Mouse (Mus musculus) heart, embryonic 11.5 days (tissue): ENCODE measurements around the gene Gm10490. TPM values are rescaled to one million over a fixed set of nuclear protein-coding genes. Genes with fewer than 3 reads are reported as not detected.
A peak's percentile ranks its signal among the peaks of the same experiment; 100 is the strongest.

Experiments used
- ATAC-seq: fragments of 200-750 bp; cut with Nextera tagmentation; replicated peaks from 2 replicates; pipeline ENCODE4 v1.8.0; 2017; ENCODE audit warnings: moderate library complexity; ENCODE audit not compliant: insufficient number of reproducible peaks, low FRiP score, low TSS enrichment
- H3K27ac ChIP-seq: fragments of 300-500 bp; sonication (generic); 2 replicates; pipeline ENCODE4 v1.5.1; 2014; ENCODE audit warnings: mild to moderate bottlenecking, low read depth, low read length
- H3K27me3 ChIP-seq: fragments of 300-500 bp; sonication (generic); 2 replicates; pipeline ENCODE4 v1.6.1; 2014; ENCODE audit warnings: mild to moderate bottlenecking, low read length, mixed read lengths; ENCODE audit not compliant: control insufficient read depth, insufficient read depth
- H3K36me3 ChIP-seq: fragments of 300-500 bp; sonication (generic); 2 replicates; pipeline ENCODE4 v1.6.1; 2014; ENCODE audit warnings: mild to moderate bottlenecking, low read length, moderate library complexity, mixed read lengths; ENCODE audit not compliant: control insufficient read depth, insufficient read depth
- H3K4me1 ChIP-seq: fragments of 300-500 bp; sonication (generic); 2 replicates; pipeline ENCODE4 v1.6.1; 2014; ENCODE audit warnings: low read length; ENCODE audit not compliant: control insufficient read depth, insufficient read depth
- H3K4me2 ChIP-seq: fragments of 300-500 bp; sonication (generic); 2 replicates; pipeline ENCODE4 v1.6.1; 2014; ENCODE audit warnings: mild to moderate bottlenecking, moderate library complexity
- H3K4me3 ChIP-seq: fragments of 300-500 bp; sonication (generic); 2 replicates; pipeline ENCODE4 v1.5.1; 2014; ENCODE audit warnings: low read depth, low read length
- H3K9ac ChIP-seq: fragments of 300-500 bp; sonication (generic); 2 replicates; pipeline ENCODE4 v1.6.1; 2014; ENCODE audit warnings: mild to moderate bottlenecking, low read depth, low read length, moderate library complexity
- H3K9me3 ChIP-seq: fragments of 300-500 bp; sonication (generic); replicated peaks from 2 replicates; pipeline ENCODE4 v1.6.1; 2016; ENCODE audit warnings: low read length; ENCODE audit not compliant: control insufficient read depth
- WGBS: fragments of 180-500 bp; shearing (Covaris S2); extraction: QIAGEN DNeasy Blood & Tissue Kit; methylation state at CpG from one replicate; pipeline ENCODE4 v1.1.7; 2014; ENCODE audit not compliant: insufficient replicate concordance; 5-methylcytosine and 5-hydroxymethylcytosine counted together
- polyA plus RNA-seq: library from polyadenylated mRNA; unstranded; fragments of >200 nt; fragmentation: Nextera tagmentation; extraction: Ambion mirVana; gene quantifications from 2 replicates; pipeline ENCODE4 v1.2.1, GENCODE M21; 2014

The Gm10490 gene
- polyA plus RNA-seq, 1 experiment from 2014 or later = not detected

DNA sequence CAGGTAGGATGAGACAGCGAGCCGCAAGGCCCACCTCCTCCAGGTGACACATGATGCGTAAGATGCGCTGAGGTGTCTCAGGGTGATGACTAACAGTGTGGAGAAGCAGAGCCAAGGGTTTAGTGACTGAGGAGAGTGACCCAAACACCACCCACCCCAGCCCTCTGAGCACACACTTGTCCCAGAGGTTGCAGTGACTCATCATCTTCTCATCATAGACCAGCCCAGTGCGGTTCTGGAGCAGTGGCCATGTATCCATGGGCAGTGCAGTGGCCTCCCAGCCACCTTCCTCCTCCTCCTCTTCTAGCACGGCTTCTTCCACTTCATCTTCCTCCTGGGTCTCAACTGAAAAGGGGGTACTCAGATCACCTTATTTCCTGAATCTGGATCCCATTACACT, 28.3 kb downstream of the Gm10490 start:
- 89% methylated on average over 6 of the region's 6 CpGs for WGBS
- H3K9ac ChIP-seq = no peak overlapping the region
- no peak for ATAC-seq
- no peaks in the 10 kb centered on the region for H3K27me3 ChIP-seq
- no peak overlapping the region for H3K27ac ChIP-seq
- no peaks in the 10 kb centered on the region; the same call in 1 of the 2 replicates for H3K36me3 ChIP-seq
- H3K4me1 ChIP-seq = no peaks in the 10 kb centered on the region
- H3K9me3 ChIP-seq = no peaks in the 10 kb centered on the region
- H3K4me2 ChIP-seq = no peak overlapping the region
- no peak overlapping the region for H3K4me3 ChIP-seq

- Histone ChIP-seq H3K9ac (no peak overlapping the region), H3K9me3 (no peaks in the 10 kb centered on the region), H3K4me2 (no peak overlapping the region), H3K27me3 (no peaks in the 10 kb centered on the region), H3K36me3 (no peaks in the 10 kb centered on the region), H3K4me3 (no peak overlapping the region), H3K4me1 (no peaks in the 10 kb centered on the region), H3K27ac (no peak overlapping the region)
- no peak for ATAC-seq
- WGBS = 84% methylated on average over 8 of the region's 8 CpGs
Observed at GRCm38 (mm10) chrX:7945618-7946017, 36.3 kb downstream of the Gm10490 start.

- H3K27ac ChIP-seq = peak within 1 kb of the TSS; percentile 35; the same call in 1 of the 2 replicates
- peak within 1 kb of the TSS; percentile 67; the same call in 1 of the 2 replicates for H3K9ac ChIP-seq
- peak within 1 kb of the TSS; percentile 53 for H3K4me3 ChIP-seq
- no peaks in the 10 kb centered on the region for H3K9me3 ChIP-seq
- ATAC-seq = peak; percentile 44
- H3K36me3 ChIP-seq = no peaks in the 10 kb centered on the region
- 13% methylated on average over 35 of the region's 37 CpGs for WGBS
- no peaks in the 10 kb centered on the region for H3K27me3 ChIP-seq
- H3K4me2 ChIP-seq = peak within 1 kb of the TSS; percentile 62
- no peaks in the 10 kb centered on the region for H3K4me1 ChIP-seq
Observed at GRCm38 (mm10) chrX:7947108-7947899, 38.0 kb downstream of the Gm10490 start, which contains the start of gene Hdac6. Gene Hdac6, minus strand, starts transcription at chrX:7947889.

- 10% methylated on average over 38 of the region's 38 CpGs for WGBS
- Histone ChIP-seq H3K9ac (peak overlapping the region; percentile 63; the same call in 1 of the 2 replicates), H3K9me3 (no peaks in the 10 kb centered on the region), H3K27me3 (no peaks in the 10 kb centered on the region), H3K27ac (peak overlapping the region; percentile 35; the same call in 1 of the 2 replicates), H3K4me3 (peak overlapping the region; percentile 53), H3K36me3 (no peaks in the 10 kb centered on the region), H3K4me1 (no peaks in the 10 kb centered on the region), H3K4me2 (peak overlapping the region; percentile 62)
- peak; percentile 93 for ATAC-seq
Observed at GRCm38 (mm10) chrX:7947900-7948492, 38.7 kb downstream of the Gm10490 start.

- H3K4me3 ChIP-seq = no peak overlapping the region
- no peaks in the 10 kb centered on the region for H3K27me3 ChIP-seq
- H3K4me1 ChIP-seq = no peaks in the 10 kb centered on the region
- H3K27ac ChIP-seq = no peak overlapping the region
- WGBS = 86% methylated on average over 7 of the region's 7 CpGs
- H3K9ac ChIP-seq = no peak overlapping the region
- no peaks in the 10 kb centered on the region for H3K36me3 ChIP-seq
- no peaks in the 10 kb centered on the region for H3K9me3 ChIP-seq
- no peak overlapping the region for H3K4me2 ChIP-seq
- no peak for ATAC-seq
Observed at GRCm38 (mm10) chrX:7950091-7950490, 40.7 kb downstream of the Gm10490 start.

GRCm38 (mm10) chrX:7958868-7959267, 49.5 kb downstream of the Gm10490 start:
- Histone ChIP-seq H3K4me1 (no peaks in the 10 kb centered on the region), H3K9me3 (no peaks in the 10 kb centered on the region), H3K4me2 (no peak overlapping the region), H3K4me3 (no peak overlapping the region), H3K27ac (no peak overlapping the region), H3K36me3 (no peaks in the 10 kb centered on the region), H3K27me3 (no peaks in the 10 kb centered on the region; the same call in 1 of the 2 replicates), H3K9ac (no peak overlapping the region)
- 90% methylated on average over 9 of the region's 9 CpGs for WGBS
- no peak for ATAC-seq

Other genes with a start within 250 kb of the Gm10490 start
- 171 and 181 TPM in 2 replicates for gene Plp2, start 238.2 kb upstream of the Gm10490 start, polyA plus RNA-seq
- not detected in 2 replicates for gene Magix, start 228.3 kb upstream of the Gm10490 start, polyA plus RNA-seq
- gene Gpkow, start 212.4 kb upstream of the Gm10490 start, polyA plus RNA-seq = 31.2 and 35.7 TPM in 2 replicates
- 16.0 and 16.2 TPM in 2 replicates for gene Wdr45, start 195.2 kb upstream of the Gm10490 start, polyA plus RNA-seq
- gene Gm45208, start 187.3 kb upstream of the Gm10490 start, polyA plus RNA-seq = 0.34 TPM in 1 of 2 replicates, not detected in the other
- gene Praf2, start 181.1 kb upstream of the Gm10490 start, polyA plus RNA-seq = 52.3 and 55.9 TPM in 2 replicates
- 5.2 and 8.5 TPM in 2 replicates for gene Ccdc120, start 158.6 kb upstream of the Gm10490 start, polyA plus RNA-seq
- gene Tfe3, start 147.0 kb upstream of the Gm10490 start, polyA plus RNA-seq = 12.1 and 15.0 TPM in 2 replicates
- 26.5 and 26.8 TPM in 2 replicates for gene Gripap1, start 119.8 kb upstream of the Gm10490 start, polyA plus RNA-seq
- 1.6 TPM in 2 replicates for gene Kcnd1, start 87.3 kb upstream of the Gm10490 start, polyA plus RNA-seq
- gene Otud5, start 68.2 kb upstream of the Gm10490 start, polyA plus RNA-seq = 22.9 and 23.7 TPM in 2 replicates
- 5.2 and 5.7 TPM in 2 replicates for gene Pim2, start 31.3 kb upstream of the Gm10490 start, polyA plus RNA-seq
- 16.9 and 19.1 TPM in 2 replicates for gene Slc35a2, start 25.5 kb upstream of the Gm10490 start, polyA plus RNA-seq
- 81.0 and 88.2 TPM in 2 replicates for gene Pqbp1, start 10.3 kb upstream of the Gm10490 start, polyA plus RNA-seq
- gene Timm17b, start 10.2 kb upstream of the Gm10490 start, polyA plus RNA-seq = 135 and 152 TPM in 2 replicates
- gene Gm10491, start 1.7 kb upstream of the Gm10490 start, polyA plus RNA-seq = not detected in 2 replicates
- 0.10 and 0.23 TPM in 2 replicates for gene Pcsk1n, start 10.3 kb downstream of the Gm10490 start, polyA plus RNA-seq
- not detected in 2 replicates for gene Eras, start 19.1 kb downstream of the Gm10490 start, polyA plus RNA-seq
- 23.8 and 27.2 TPM in 2 replicates for gene Hdac6, start 38.3 kb downstream of the Gm10490 start, polyA plus RNA-seq
- gene Gata1, start 68.5 kb downstream of the Gm10490 start, polyA plus RNA-seq = 13.7 and 16.6 TPM in 2 replicates
- 0.82 TPM in 1 of 2 replicates, not detected in the other for gene Glod5, start 109.0 kb downstream of the Gm10490 start, polyA plus RNA-seq
- gene Suv39h1, start 165.2 kb downstream of the Gm10490 start, polyA plus RNA-seq = 46.1 and 48.6 TPM in 2 replicates
- gene Was, start 181.0 kb downstream of the Gm10490 start, polyA plus RNA-seq = 0.39 and 0.43 TPM in 2 replicates
- gene Wdr13, start 223.3 kb downstream of the Gm10490 start, polyA plus RNA-seq = 21.8 and 22.6 TPM in 2 replicates
- 320 and 341 TPM in 2 replicates for gene Rbm3, start 236.3 kb downstream of the Gm10490 start, polyA plus RNA-seq